Mouse (Mus musculus): ENCODE measurements around the gene Gm13030.
A peak's percentile ranks its signal among the peaks of the same experiment; 100 is the strongest.
"Not testable (repeated sequence)": the region's sequence is repeated elsewhere in the genome, so short reads cannot be mapped to it uniquely, and the experiment has no call there.

Gm13030 gene

GRCm38 (mm10) chr4:138873864-138874263 is at the start of gene Gm13030:
TSS of gene Gm13030 (minus strand) at chr4:138873964.
- no peak for DNase-seq (ENCODE audit: low spot score in 2 of 2)

- DNase-seq (ENCODE audit: low spot score in 2 of 2) = peak; percentile 98 to 99
These were observed 48.3 kb upstream of the Gm13030 start for GRCm38 (mm10) chr4:138922131-138922459.

DNA sequence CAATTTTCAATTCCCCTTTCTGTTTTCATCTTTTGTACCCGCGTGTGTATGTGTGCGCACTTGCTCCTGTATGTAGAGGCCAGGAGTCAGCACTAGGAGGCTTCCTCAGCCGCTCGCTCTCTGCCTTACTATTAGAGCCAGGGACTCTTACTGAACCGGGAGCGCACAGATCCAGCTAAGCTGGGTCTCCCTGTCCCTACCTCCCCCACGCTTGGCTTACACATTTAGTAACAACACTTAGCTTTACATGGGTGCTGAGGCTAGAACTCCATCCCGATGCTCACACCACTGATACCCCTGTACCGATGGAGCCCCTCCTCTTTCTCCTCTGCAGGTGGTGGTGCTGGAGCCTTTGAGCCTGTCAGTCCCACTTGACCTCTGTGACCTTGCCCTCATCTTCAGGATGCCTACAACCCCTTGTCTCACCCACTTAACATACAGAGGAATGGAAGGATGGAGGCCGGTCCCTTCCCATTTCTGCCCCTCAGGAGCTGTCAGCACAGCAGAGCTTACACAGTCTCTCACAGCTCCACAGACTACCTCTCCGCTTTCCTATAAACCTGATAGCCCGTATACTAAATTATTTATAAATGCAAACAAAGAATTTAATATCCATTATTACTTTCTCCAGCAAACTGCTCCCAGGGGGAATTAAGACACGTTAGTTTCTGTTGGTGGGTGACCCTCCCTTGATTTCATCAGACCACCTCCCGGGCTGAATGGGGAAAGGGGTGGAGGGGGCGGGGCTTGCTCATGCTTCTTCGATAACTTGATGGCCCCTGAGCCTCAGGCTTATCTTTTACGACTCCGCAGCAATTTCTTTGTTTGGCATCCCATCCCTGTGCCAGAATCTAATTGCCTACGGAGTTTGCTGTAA is 47.7 kb upstream of the Gm13030 start:
- no peak for DNase-seq (ENCODE audit: low spot score in 2 of 2)

DNA sequence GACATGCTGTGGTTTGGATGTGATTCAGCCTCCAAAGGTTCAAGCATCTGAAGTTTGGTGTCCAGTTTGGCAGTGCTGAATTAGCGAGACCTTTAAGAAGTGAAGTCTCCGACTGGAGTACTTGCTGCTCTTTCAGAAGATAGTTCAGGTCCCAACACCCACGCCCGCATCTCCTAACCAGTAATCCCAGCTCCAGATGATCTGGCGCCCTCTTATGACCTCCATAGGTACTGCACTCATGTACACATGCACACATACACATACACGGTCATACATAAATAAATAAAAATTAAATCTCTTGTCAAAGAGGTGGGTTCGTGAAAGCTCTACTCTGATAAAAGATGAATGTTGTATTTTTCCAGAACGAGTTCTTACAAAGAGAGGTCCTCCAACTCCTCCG is 43.5 kb upstream of the Gm13030 start:
- no peak for DNase-seq (ENCODE audit: low spot score in 2 of 2)

DNA sequence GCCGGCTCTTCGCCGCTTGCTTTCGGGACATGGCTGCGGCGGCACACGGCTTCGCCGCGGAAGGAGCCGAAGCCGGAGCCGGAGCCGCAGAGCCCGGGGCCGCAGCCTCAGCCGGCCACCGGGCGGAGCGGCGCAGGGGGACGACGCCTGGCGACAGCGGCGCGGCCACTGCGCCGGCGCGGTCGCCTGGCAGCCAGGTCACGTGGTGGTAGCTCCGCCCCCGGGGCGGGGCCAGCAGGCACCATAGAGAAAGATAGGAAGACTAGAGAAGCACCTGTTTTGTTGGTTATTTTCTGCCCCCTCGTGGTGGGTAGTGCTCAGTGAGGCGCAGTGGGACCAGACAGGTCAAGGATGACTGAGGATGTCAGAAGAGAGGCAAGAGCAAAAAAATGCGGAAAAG is 40.0 kb upstream of the Gm13030 start, which contains the start of gene Otud3:
Gene Otud3 (minus strand): TSS at position 149 of the 400 bp plus-strand sequence.
- peak; percentile 91 to 95 for DNase-seq (ENCODE audit: low spot score in 2 of 2)

GRCm38 (mm10) chr4:138913141-138913787 is 39.5 kb upstream of the Gm13030 start:
- DNase-seq (ENCODE audit: low spot score in 2 of 2) = no peak

GRCm38 (mm10) chr4:138905624-138906337 is 32.0 kb upstream of the Gm13030 start:
- DNase-seq (ENCODE audit: low spot score in 2 of 2) = no peak

GRCm38 (mm10) chr4:138899361-138899760 is 25.6 kb upstream of the Gm13030 start:
- DNase-seq (ENCODE audit: low spot score in 2 of 2) = peak in 1 of 2 experiments; percentile 52

GRCm38 (mm10) chr4:138893789-138894188 is 20.0 kb upstream of the Gm13030 start:
- DNase-seq (ENCODE audit: low spot score in 2 of 2) = not testable (repeated sequence)

DNA sequence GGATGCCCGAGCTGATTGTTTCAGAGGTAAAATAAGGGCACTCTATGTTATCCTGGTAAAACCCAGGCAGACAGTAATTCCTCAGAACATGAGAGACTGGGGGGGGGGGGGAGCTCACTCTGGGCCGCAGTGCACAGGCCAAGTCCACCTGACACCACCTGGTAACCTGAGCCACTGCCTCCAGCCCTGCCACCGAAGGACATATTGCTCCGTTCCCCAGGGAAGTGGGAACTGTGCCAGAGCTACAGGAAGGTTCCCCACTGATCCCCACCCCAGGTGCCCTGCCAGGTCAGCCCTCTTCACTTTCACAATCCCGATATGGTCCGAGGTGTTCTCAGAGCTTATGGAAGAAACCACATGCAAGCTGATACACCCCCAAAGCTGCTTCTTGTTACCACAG is 18.9 kb upstream of the Gm13030 start:
- DNase-seq (ENCODE audit: low spot score in 2 of 2) = no peak

- DNase-seq (ENCODE audit: low spot score in 2 of 2) = no peak
These were observed 15.9 kb upstream of the Gm13030 start for GRCm38 (mm10) chr4:138889635-138890034.

DNA sequence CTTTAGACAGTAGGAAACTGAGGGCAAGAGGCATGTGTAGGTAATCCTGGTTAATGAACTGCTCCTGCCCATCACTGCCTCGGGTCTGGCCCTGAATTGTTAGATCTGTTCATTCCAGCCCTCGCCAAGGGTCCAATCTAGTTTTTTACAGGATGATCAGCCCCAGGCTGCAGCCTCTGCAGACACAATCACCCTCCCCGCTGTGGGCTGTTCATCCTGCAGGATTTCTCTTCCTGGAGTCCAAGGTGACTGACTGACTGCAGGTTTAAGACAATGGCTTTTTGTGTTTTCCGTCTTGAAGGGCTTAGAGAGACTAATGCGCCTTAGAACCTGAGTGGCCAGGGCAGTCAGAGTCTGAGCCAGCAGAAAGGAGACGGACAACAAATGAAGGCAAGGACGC is 15.4 kb upstream of the Gm13030 start:
- DNase-seq (ENCODE audit: low spot score in 2 of 2) = no peak

DNA sequence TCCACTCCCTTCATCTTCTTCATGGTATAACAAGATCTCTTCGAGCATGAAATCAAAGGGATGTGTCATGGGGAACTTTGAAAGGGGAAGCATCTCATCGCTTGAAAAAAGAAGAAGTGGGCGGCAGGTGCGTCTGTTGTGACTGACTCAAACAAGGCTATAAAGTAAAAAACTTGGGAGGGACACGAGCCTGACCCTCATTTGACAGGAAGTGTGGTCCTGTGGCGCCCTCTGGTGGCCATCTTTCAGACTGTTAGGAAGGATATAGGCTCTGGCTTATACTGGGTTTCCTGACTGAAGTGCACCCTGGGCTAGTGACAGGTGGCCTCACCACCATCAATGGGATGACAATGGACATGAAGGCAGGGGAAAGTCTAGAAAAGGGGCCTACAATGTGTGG is 10.5 kb upstream of the Gm13030 start:
- DNase-seq (ENCODE audit: low spot score in 2 of 2) = peak; percentile 85 to 92

DNA sequence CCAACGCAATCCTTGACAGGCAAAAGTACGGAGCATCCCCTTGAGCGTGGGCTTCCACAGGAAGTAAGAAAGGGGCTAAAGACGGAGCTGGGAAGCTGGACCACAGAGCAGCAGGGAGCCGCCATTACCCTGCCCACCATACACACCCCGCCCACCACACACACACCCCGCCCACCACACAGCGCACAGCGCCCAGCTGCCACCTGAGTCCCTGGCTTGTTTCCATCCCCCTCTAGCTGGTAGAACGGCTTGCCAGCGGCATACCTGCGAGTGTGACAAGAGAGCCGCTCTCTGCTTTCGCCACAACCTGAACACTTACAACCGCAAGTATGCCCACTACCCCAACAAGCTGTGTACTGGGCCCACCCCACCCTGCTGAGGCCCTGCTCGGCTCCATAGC is 8.4 kb upstream of the Gm13030 start:
- no peak for DNase-seq (ENCODE audit: low spot score in 2 of 2)

DNA sequence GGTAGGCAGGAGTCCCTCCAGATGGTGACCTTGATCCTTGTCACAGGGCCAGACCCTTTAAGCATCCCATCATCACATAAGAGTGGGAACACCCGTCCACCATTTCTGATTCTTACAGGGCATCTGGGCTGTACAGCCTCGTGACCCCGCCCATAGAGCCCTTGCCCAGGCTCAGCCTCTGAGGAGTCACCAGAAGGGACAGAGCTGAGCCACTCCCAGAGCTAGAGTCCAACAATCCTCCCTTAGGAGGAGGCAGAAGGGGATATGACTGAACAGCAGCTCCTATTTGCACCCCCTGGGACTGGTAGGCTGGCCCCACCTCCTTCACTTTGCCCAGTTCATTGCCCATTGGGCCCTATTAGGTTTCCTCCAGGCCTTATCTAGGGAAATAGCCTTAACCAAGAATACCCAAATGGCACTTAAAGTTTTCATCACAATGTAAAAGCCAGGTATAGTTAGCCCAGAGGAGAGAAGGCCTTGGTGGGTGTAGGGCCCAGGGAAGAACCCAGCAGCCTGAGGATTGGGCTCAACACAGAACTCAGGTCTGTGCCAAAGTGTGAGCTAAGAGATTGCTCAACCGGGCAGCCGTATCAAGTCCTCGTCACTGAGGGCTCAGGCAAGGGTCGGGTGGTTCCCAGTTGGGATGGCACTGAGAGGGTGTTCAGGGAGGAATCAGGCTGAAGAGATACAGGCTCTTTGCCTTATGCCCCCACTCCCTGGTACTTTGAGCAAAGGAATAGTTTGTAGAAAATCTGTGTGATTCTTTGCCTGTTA is 7.2 kb upstream of the Gm13030 start:
- no peak for DNase-seq (ENCODE audit: low spot score in 2 of 2)

DNA sequence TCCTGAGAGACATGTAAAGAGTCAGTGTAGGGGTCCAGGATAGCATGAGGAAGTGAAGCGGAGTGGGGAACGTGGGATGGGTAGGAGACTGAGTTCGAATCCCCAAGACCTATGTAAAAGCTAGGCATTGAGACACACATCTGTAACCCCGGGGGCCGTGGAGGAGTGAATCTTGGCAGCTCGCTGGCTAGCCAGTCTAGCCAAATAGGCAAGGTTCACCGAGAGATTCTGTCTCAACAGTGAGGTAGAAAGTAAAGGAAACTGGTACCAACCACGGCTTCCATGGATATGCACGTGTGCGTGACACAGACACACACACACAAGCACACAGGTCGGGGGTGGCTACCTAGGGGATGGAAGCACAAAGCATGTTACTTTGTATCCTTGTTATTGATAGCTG is 6.0 kb upstream of the Gm13030 start:
- DNase-seq (ENCODE audit: low spot score in 2 of 2) = no peak

GRCm38 (mm10) chr4:138878783-138879182 is 5.0 kb upstream of the Gm13030 start:
- no peak for DNase-seq (ENCODE audit: low spot score in 2 of 2)

DNA sequence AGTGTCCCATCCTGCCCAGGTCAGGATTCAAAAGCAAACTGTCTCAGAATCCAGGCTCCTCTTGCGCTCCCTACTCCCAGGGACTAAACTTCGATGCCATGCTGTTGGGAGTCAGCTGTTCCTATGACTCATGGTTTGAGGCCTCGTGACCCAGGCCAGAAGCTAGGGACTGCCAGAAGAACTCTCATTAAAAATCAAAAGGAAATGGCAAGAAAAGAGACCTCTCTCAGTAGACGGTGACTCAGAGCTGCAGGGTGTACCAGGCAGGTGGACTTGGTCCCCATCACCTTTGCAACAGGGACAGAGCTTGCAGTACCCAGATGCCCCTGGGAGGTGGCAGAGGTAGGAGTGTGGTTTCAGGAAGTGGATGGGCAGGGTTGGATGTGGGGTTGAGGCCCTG is 4.0 kb upstream of the Gm13030 start, which contains the start of gene Pla2g2e:
Gene Pla2g2e (plus strand): TSS at position 212 of the 400 bp plus-strand sequence.
- DNase-seq (ENCODE audit: low spot score in 2 of 2) = no peak

- DNase-seq (ENCODE audit: low spot score in 2 of 2) = no peak
These were observed 2.2 kb upstream of the Gm13030 start for GRCm38 (mm10) chr4:138875986-138876385.

- not testable (repeated sequence) for DNase-seq (ENCODE audit: low spot score in 2 of 2)
These were observed 1.5 kb upstream of the Gm13030 start for GRCm38 (mm10) chr4:138875275-138875674.

DNA sequence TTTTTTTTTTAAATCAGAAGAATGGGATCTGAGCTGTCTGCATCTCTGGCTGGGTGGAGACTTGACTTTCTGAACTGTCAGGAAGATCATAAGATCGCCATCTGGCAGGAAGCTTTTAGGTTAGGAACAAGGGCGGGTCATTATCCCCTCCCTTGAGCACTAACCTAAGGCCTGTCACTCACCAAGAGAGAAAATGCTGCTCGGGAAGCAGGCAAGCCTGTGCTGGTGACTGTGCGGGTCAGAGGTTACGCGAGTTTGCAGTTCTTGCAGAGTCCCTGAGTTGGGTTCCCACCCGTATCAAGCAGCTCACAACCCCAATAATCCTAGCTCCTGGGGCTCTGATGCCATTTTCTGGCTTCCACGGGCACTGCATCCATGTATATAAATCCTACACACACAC is 5.1 kb downstream of the Gm13030 start:
- no peak for DNase-seq (ENCODE audit: low spot score in 2 of 2)

DNA sequence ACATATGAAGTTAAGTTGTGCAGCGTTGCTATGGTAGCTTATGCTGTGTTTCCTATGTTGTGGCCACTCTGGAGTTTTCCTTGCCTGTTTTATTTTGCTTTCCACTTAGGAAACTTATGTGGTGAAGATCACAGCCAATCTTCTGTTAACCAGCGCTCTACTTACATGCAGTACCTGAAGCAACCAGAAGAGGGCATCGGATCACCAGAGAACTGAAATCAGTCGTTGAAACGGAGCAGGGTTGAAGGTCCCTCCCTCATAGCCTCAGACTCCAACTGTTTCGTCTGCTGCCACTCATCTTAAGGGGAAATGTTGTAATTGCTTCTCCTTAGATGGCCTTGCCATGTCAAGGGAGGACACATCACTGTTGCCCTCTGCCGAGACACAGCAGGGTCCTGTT is 7.4 kb downstream of the Gm13030 start:
- peak; percentile 73 to 86 for DNase-seq (ENCODE audit: low spot score in 2 of 2)
